Mouse (Mus musculus): Measurements from ENCODE around the gene C3. TPM values are rescaled to one million over a fixed set of nuclear protein-coding genes. Genes with fewer than 3 reads are reported as not detected.
A peak's percentile ranks its signal among the peaks of the same experiment; 100 is the strongest.

Gene C3
- polyA plus RNA-seq, 1 experiment from 2014 or later = 0.67 TPM

DNA sequence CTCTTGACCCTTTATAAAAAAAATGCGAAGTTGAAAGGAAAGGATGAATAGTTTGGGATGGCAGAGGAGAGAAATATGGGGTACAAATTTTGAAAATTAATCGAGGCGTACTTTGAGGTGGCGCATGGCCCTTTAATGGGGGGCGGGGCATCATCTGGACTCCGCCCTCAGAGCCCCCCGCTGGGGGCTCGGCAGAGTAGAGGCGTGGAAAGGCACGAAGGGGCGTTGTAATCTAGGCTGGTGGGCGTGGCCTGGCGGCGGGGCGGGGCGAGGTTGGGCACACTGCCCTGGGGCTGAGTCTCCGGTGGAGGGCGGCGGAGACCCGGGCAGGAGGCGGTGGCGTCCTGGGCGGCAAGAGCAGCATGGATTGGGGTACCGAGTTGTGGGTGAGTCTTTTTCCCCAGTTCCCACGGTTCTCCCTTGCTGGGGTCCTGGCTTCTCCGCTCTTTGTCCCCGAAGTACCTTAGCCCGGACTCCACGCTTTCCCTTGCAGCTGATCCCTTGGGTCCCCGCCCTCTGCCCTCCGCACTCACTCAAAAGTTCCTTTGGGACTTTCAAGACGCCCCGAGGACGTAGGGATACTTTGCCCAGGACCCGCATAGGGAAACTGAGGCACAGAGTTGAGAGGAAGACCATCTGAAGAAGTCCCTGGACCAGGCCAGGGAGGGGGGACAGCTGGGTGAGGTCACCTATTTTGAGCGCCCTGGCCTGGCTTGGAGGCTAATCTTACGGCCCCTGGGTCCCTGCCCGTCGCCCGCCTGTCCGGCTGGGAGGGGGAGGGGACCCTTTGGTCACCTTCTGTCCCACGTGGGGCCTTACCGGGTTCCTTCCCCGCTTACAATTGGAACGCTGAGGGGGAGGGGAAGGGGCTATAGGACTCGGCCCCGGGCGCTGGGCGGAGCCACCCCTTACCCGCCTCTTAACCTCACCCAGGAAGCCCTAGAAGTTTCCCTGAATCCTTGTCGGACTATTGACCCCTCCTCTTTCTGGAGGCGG lies 21.5 kb upstream of the C3 start, which contains the start of gene Trip10:
TSS of gene Trip10 (plus strand) at position 270 of the 996 bp plus-strand sequence.
- ATAC-seq (ENCODE audit: insufficient read depth) (peak; percentile 26), DNase-seq (peak; percentile 97)
- TF ChIP-seq CTCF (IDR thresholded peaks at IDR 0.05; ENCODE audit: low read depth) = no peak
- WGBS = under 1% methylated on average over 52 of the region's 52 CpGs
- H3K4me2 ChIP-seq = peak within 1 kb of the TSS; percentile 85
- H3K9ac ChIP-seq = peak within 1 kb of the TSS; percentile 76
- H3K9me3 ChIP-seq (ENCODE audit: low read depth, low read length) = no peaks in the 10 kb centered on the region
- H3K36me3 ChIP-seq (ENCODE audit: insufficient read depth) = peaks cover 26% of the 10 kb centered on the region
- peaks cover 3% of the 10 kb centered on the region; the same call in 1 of the 2 replicates for H3K4me1 ChIP-seq (ENCODE audit: insufficient read depth)
- peak within 1 kb of the TSS; percentile 79 for H3K27ac ChIP-seq (ENCODE audit: low read depth)
- no peaks in the 10 kb centered on the region for H3K27me3 ChIP-seq (ENCODE audit: insufficient read depth, low read length)
- H3K4me3 ChIP-seq (ENCODE audit: low read depth, low read length) = peak within 1 kb of the TSS; percentile 77

DNA sequence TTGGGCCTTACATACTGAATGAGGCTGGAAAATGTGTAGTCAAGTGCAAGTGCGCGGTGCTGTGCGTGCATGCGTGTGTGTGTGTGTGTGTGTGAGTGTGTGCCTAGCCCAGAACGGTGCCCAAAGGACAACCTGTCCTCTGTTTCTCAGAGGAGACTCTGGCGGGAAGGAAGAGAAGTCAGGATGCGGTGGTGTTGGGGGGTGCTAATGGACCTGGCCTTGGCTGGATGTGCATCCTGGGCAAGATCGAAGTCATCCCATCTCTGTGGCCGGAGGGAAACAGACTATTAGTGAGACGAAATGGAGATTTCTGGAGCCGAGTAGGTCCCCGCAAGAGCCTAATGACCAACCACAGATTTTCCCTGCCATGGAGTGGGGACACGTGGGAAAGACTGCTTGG lies 20.8 kb upstream of the C3 start:
- H3K9me3 ChIP-seq (ENCODE audit: low read depth, low read length) = no peaks in the 10 kb centered on the region
- H3K27ac ChIP-seq (ENCODE audit: low read depth) = peak overlapping the region; percentile 71
- no peak for TF ChIP-seq CTCF (IDR thresholded peaks at IDR 0.05; ENCODE audit: low read depth)
- peaks cover 24% of the 10 kb centered on the region for H3K36me3 ChIP-seq (ENCODE audit: insufficient read depth)
- H3K9ac ChIP-seq = peak overlapping the region; percentile 47; the same call in 1 of the 2 replicates
- H3K27me3 ChIP-seq (ENCODE audit: insufficient read depth, low read length) = no peaks in the 10 kb centered on the region
- peak overlapping the region; percentile 85 for H3K4me2 ChIP-seq
- ATAC-seq (ENCODE audit: insufficient read depth) (no peak), DNase-seq (no peak)
- H3K4me1 ChIP-seq (ENCODE audit: insufficient read depth) = peaks cover 3% of the 10 kb centered on the region; the same call in 1 of the 2 replicates
- 7% methylated on average over 13 of the region's 13 CpGs for WGBS
- peak overlapping the region; percentile 77 for H3K4me3 ChIP-seq (ENCODE audit: low read depth, low read length)

DNA sequence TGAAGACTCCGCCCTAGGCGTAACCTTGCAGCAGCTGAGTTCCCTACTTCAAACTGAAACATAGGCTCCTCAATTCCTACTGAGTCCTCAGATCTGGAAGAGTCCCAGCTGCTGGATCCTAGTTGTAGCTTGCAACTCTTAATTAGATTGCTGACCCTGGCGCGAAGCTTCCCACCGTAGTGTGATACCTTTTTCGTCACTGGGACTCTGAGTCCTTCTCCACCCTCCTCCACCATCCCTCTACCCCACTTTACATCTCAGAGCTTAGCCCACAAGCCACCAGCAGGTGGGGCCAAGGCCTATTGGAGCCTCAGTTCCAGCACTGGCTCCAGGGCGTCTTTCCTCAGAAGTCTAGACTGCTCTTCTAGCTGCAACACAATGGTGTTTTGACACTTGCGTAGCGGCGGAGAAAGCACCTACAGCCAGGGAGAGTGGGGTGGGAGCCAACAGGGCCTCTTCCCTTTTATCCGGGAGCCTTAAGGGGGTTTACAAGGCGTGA lies 20.3 kb upstream of the C3 start, which contains the start of gene Gpr108:
TSS of gene Gpr108 (minus strand) at position 246 of the 499 bp plus-strand sequence.
- peak within 1 kb of the TSS; percentile 76 for H3K9ac ChIP-seq
- peak within 1 kb of the TSS; percentile 85 for H3K27ac ChIP-seq (ENCODE audit: low read depth)
- ATAC-seq (ENCODE audit: insufficient read depth) = peak; percentile 59
- H3K4me2 ChIP-seq = peak within 1 kb of the TSS; percentile 85
- no peaks in the 10 kb centered on the region for H3K9me3 ChIP-seq (ENCODE audit: low read depth, low read length)
- no peaks in the 10 kb centered on the region for H3K27me3 ChIP-seq (ENCODE audit: insufficient read depth, low read length)
- peak; percentile 89 for TF ChIP-seq CTCF (IDR thresholded peaks at IDR 0.05; ENCODE audit: low read depth)
- peak; percentile 92 for DNase-seq
- 2% methylated on average over 12 of the region's 12 CpGs for WGBS
- H3K36me3 ChIP-seq (ENCODE audit: insufficient read depth) = peaks cover 22% of the 10 kb centered on the region
- H3K4me3 ChIP-seq (ENCODE audit: low read depth, low read length) = peak within 1 kb of the TSS; percentile 77
- peaks cover 3% of the 10 kb centered on the region; the same call in 1 of the 2 replicates for H3K4me1 ChIP-seq (ENCODE audit: insufficient read depth)

DNA sequence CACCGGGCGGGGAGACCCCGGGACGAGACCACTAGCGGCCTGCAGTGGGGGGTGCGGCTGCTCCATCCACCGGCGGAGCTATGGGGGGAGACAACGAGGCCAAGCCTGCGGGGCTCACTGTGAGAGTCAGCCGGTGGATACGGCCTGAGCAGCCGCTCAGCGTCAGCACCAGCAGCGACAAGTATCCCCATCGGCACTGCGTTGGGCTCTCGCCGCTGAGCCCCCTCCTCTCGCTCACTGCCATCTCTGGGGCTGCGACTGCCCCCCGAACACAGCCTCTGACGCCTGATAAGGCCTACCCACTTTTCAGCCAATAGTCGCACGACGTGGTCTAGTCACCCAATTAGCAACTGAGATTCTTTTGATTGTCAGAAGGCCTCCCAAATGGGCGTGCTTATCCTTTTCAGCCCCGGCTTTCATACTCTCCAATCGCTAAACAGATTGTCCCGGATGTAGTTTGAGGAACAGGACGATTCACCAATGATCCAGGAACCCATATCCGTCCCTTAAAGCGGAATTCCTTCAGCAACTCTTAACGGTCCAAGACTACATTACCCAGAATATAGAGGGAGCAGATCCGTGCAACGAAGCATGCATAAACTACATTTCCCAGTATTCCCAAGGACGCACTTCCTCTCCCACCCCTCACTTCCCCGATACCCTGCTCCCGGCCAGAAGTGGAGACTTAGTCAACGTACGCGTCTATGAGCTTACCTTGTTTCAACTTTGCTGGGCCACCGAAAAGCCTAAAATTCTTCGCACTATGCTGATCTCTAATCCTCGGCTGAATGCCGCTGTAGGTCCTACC lies 19.7 kb upstream of the C3 start:
- under 1% methylated on average over 46 of the region's 46 CpGs for WGBS
- H3K9me3 ChIP-seq (ENCODE audit: low read depth, low read length) = no peaks in the 10 kb centered on the region
- H3K4me1 ChIP-seq (ENCODE audit: insufficient read depth) = peaks cover 3% of the 10 kb centered on the region; the same call in 1 of the 2 replicates
- peak overlapping the region; percentile 77 for H3K4me3 ChIP-seq (ENCODE audit: low read depth, low read length)
- ATAC-seq (ENCODE audit: insufficient read depth) (peak; percentile 92), DNase-seq (peak; percentile 98)
- H3K27me3 ChIP-seq (ENCODE audit: insufficient read depth, low read length) = no peaks in the 10 kb centered on the region
- TF ChIP-seq CTCF (IDR thresholded peaks at IDR 0.05; ENCODE audit: low read depth) = peak; percentile 13; the same call in 1 of the 2 replicates
- peak overlapping the region; percentile 64 for H3K9ac ChIP-seq
- H3K4me2 ChIP-seq = peak overlapping the region; percentile 85
- H3K36me3 ChIP-seq (ENCODE audit: insufficient read depth) = peaks cover 24% of the 10 kb centered on the region
- peak overlapping the region; percentile 85 for H3K27ac ChIP-seq (ENCODE audit: low read depth)

DNA sequence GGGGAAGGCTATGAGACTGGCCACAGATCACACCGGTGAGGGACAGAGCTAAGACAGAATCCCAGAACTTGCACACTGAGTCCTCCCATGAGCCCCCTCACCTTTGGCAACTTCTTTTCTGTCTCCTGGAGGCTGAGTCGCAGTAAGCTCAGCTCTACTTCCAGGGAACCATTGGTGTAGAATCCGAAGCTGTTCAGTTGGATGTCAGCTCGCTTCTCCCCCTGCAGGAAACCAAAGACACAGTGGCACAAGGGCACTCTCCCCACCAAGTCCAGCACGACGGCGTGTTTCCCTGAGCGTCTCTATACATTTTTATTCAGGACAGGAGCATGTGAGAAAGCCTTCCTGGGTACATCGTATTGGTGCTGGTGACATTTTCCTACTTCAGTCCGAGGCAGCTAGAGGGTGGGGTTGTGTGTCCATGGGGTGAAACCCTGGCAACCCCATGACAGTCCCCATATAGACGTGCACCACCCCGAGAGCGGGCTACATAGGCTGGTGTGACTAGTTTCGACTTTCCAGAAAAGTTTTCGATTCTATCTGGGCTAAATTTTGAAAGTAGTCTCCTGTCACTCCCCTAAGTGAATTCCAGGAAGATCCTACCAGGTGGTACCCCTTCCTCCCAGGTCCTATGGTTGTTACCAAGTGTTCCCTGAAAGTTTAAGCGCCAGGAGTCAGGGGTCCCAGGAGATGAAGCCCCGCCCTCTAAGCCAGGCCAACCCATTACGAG lies 18.9 kb upstream of the C3 start:
- peak overlapping the region; percentile 64 for H3K9ac ChIP-seq
- ATAC-seq (ENCODE audit: insufficient read depth) (peak; percentile 1; the same call in 1 of the 2 replicates), DNase-seq (peak; percentile 87)
- H3K27ac ChIP-seq (ENCODE audit: low read depth) = peak overlapping the region; percentile 85
- H3K4me1 ChIP-seq (ENCODE audit: insufficient read depth) = peaks cover 3% of the 10 kb centered on the region; the same call in 1 of the 2 replicates
- H3K9me3 ChIP-seq (ENCODE audit: low read depth, low read length) = no peaks in the 10 kb centered on the region
- 5% methylated on average over 18 of the region's 18 CpGs for WGBS
- TF ChIP-seq CTCF (IDR thresholded peaks at IDR 0.05; ENCODE audit: low read depth) = peak; percentile 33
- H3K27me3 ChIP-seq (ENCODE audit: insufficient read depth, low read length) = no peaks in the 10 kb centered on the region
- peak overlapping the region; percentile 77 for H3K4me3 ChIP-seq (ENCODE audit: low read depth, low read length)
- H3K4me2 ChIP-seq = peak overlapping the region; percentile 85
- peaks cover 29% of the 10 kb centered on the region for H3K36me3 ChIP-seq (ENCODE audit: insufficient read depth)
